Mouse (Mus musculus): Measurements from ENCODE around the gene Dab1.

Dab1 gene

DNA sequence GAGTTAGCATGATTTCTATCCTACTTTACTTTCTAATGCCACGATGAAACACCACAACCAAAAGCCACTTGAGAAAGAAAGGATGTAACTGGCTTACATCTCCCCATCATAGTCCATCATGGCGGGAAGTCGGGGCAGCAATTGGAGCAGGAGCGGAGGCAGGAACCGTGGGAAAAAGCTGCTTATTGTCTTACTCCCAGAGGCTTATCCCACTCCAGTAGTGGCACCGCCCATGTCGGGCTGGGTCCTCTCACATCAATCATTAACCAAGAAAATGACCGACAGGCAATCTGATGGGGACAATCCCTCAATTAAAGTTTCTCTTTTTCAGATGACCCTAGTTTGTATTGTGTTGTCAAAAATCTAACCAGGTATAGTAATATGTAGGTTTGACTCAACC, 893.4 kb downstream of the Dab1 start:
- DNase-seq (ENCODE audit: low spot score in 2 of 2): no peak

DNA sequence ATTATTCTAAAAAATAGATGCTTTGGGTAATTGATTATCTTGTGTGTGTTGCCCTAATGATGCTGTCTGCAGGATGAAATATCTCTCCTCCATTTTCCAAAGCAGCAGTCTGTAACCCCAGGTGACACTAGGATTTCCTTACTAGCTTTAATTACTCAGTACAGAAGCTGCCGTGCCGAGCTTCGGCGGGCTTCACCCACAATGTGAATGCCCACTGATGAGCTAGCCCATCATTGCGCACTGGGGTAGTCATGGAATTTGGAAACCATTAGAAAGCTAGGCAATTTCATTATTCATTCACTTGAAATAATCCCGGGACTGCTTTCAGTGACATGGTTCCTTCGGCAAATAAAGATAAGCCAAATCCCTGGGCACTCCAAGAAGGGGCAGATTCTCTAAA, 894.5 kb downstream of the Dab1 start:
- DNase-seq (ENCODE audit: low spot score in 2 of 2): no peak

DNA sequence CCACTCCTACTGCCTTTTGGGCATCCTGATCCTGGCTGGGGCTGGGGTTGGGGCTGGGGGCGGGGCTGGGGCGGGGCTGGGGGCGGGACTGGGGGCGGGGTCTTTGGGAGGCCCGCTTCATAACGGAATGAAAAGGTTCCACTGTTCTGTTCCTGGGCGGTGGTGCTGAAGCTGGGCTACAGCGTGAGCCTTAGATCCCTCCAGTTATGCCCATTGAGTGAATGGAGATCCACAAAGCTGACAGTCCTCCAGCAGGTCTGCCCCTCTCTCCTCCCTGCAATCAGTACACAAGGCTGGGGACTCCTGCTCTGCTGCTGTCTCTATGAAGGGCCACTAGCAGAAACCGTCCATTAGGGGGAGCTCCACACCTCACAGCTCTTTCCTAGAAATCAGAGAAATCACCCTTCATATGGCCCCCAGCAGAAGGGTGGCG, 895.4 kb downstream of the Dab1 start:
- DNase-seq (ENCODE audit: low spot score in 2 of 2): no peak

DNA sequence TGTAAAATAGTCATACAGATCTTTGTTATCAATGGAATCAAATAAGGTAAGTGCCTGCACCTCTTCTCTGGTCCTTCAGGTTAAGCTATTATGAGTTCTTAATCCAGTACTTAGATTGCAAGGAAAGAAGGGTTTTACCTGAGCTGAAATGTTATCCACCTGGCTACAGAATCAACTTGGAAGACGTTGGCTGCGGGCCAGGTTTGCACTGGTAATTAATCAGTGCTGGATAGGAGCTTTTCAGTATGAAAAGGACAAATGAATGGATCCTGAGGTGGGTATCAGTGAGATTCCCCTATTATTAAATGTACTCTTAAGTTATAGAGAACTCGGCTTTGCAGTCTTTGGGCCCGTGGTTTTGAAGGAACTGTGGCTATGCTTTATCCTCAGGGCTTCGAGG, 896.5 kb downstream of the Dab1 start:
- no peak for DNase-seq (ENCODE audit: low spot score in 2 of 2)

DNA sequence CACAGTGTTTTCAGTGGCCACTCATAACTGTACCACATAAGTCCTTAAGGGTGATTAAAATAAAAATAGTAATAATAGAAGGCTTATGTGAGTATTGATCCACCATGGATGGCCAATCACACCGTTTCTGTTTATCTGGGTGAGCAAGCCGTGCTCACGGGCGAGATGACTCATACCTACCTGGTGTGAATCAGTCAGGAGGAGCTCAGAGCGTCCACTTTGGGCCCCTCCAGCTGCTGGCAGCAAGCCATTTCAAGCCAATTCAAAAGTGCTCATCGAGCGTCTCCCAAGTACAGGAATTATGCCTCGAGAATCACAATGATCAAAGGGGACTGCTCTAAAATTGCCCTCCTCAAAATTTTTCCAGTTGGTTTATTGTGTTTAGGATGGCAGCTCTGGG, 903.2 kb downstream of the Dab1 start:
- DNase-seq (ENCODE audit: low spot score in 2 of 2): no peak

DNA sequence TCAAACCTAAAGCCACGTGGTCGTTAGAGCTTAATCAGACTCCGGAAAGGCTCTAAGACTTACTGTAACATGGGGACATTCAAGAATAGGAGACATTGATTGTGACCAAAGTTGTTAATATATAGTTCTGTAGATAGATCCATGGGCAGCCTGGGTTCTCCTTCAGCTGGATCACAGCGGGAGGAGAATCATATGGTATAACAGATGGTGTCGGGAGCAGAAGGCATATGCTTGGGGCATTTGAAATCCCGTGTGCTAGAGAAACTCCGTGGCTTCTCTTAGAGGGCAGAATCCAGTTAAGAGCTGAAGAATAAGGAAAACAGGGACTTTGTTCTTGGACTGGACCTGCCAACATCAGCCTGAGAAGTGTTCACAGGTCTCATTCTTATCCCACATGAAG, 904.6 kb downstream of the Dab1 start:
- no peak for DNase-seq (ENCODE audit: low spot score in 2 of 2)

DNA sequence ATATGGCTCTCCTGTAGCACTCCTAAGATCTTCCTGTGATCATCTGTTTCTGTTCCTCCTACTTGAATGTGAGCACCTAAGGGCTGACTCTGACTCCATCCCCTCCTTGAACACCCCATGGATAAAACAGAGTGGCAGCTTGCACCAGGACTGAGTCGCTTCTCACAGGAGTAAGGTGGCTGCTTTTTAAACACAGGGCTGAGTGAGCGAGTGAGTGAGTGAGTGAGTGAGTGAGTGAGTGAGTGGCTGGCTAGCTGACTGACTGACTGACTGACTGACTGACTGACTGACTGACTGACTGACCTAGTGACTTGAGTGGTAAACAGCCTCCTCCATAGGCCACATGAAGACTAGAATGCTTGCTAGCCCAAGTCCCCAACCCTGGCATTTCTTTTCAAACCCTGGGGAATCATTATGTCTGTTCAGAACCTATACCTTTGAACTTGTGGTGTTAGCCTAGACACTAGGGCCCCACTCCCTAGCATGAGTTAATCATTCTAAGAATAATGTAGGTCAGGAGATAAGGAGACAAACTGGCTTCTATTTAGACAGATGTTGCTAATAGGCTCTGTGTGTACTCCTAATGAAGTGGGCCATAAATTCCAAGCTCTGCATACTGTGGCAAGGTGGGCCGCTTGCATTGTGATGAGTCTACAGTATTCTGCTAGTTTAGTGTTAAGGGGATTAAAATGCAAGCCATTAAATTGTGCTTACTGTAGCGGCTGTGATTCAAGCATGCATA, 910.9 kb downstream of the Dab1 start:
- no peak for DNase-seq (ENCODE audit: low spot score in 2 of 2)

DNA sequence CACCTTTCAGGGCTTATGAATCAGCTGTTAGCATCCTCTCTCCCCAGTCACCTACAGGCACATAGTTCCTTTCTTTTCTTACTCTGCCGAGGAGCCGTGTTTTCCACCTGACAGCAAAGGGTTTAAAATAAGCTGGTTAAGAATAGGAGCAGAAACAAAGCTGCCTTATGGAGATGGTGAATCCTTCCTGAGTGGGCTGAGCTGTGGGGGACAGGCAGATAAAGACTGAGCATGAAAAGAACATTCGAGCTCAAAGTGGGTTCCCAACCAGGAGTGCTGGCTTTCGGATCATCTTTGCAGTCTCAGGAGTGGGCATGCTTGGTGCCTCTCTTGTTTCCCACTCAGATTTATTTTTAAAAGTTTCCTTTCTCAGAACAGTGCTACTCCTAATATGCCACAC, 913.7 kb downstream of the Dab1 start:
- no peak for DNase-seq (ENCODE audit: low spot score in 2 of 2)

DNA sequence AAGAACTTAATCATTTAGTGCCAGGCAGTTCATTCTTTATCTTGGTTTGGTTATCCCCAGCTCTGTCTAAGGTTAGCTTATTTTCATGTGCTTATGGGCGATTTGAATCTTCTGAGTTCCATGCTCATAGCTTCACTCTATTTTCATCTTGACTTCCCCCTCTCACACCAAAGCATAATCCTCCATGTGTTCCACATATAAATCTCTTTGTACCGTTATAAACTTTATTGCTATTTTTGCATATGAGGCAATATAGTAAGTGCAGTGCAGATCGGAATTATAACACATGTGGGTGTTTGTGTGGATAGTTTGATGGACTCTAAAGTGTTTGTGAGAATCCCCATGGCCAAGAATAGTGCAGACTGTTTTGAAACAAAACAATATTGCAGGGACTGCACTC, 919.3 kb downstream of the Dab1 start:
- no peak for DNase-seq (ENCODE audit: low spot score in 2 of 2)

DNA sequence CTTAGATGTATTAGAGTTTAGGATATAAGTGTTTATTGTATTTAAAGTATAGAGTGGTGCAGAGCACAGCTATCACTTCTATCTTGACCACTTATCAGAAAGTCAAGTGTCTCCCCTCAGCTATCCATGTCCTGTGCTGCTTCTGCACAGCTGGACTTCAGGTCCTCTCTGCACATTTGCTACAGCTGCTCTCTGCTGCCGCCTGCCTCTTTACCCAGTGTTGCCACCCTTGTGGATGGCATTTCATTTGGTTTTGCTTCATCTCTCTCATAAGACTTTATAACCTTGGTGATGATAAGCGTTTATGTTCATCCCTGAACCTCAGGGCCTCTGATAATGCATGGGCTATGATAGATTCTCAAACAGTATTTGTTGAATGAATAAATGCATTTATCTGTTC, 919.9 kb downstream of the Dab1 start:
- no peak for DNase-seq (ENCODE audit: low spot score in 2 of 2)

DNA sequence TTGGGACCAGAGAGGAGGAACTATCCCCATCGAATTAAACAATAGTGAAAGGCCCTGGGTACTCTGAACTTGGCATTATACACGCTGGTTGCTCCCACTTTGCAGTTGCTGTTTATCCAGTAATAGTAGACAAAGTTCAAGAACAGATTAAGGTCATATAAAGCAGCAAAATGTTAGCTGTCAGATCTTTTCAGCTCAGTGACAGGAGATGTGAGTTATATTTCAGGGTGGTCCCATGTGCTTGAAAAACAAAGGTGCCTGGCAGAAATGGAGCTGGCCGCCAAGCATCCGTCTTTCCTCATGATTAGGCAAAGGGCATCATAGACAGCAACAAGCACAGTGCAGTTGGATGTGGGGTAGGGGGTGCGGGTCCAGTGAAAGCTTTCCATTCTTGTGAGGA, 927.9 kb downstream of the Dab1 start:
- DNase-seq (ENCODE audit: low spot score in 2 of 2): no peak

DNA sequence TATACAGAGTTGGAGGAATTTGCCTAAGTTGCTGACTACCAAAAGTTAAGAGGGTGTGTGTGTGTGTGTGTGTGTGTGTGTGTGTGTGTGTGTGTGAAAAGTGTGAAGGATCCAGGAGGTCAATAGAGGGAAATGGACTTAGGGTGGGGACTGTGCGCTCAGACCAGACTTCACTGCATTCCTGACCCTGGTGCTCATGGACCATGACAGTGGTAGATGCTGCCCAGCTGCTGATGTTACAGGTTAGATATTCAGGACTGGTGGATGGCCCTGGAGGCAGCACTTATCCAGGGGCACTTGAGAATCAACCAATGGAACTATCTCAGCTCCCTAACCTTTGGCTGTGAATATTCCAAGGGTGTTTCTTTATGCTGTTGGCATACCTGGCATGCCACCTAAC, 929.1 kb downstream of the Dab1 start:
- no peak for DNase-seq (ENCODE audit: low spot score in 2 of 2)

DNA sequence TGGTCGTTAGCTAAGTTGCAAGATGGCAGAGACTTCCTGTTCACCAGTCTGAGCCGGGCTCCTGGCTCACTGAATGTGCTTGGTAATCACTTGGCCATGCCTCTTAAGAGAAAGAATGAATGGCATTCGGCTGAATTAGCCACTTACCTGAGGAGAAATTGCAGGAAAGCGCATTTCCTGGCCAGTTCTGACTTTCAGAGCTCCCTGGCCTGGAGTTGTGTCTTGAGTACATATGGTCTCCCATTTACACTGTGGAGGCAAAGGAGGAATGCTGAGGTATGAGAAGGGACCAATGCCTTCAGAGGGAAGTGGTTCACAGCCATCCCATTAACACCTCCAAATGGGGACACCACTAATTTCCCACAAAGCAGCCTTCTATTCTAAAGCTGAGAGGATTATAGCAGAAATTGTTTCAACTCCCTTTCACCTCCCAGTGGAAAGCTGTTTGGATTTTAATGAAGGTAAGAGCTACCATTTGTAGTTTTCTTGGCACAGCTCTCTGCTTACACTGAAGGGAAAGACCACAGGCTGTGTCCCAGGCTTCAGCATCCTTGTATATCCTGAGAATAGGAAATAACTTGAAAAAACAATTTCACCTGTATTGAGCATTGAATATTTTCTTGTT, 931.5 kb downstream of the Dab1 start:
- DNase-seq (ENCODE audit: low spot score in 2 of 2): no peak

DNA sequence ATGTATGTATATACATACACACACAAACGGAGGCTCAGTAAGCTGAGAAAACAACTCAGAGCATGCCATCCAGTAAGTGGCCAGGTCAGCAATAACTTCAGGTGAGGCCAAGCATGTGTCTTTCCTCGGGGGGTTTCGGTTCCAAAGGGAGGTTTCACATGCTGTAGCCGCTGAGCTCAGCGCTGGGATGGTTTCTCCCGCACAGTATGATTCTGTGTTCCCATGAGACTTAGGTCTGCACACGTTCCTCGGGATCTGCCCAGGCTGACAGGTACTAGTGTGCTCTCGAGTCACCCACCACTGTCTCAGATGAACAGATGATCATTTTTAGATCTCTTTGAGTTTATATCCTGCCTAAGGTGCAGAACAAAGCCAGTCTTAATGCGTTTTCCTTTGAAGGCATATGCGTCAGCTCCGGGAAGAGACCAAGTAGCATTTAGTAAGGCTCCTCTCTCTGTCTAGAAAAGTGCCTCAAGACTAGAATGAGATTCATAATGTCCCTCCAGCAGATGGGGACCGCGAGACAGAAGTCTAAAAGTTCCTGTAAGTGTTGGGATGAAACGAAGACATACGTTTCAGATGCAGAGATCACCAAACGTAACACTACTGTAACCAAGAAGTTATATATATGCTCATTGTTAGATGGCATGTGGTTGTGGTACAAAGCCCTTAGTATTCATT, 932.4 kb downstream of the Dab1 start:
- no peak for DNase-seq (ENCODE audit: low spot score in 2 of 2)

DNA sequence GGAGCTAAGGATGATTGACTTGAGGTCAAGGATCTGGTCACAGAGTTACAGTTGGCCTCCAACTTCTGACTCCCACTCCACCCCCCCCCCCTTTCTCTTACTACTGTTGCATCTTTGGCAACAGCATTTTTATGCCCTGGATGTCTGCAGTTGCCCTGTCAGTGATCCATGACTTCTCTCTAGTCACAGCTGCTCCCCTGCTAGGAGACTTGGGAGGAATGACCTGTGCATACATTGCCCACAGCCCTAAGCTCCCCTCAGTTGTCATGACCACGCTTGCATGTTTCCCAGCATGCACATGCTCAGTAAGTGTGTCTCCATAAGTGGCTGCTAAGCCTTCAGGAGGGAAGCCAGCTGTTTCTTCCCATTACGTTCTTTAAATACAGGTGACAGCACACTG, 936.2 kb downstream of the Dab1 start:
- DNase-seq (ENCODE audit: low spot score in 2 of 2): no peak

DNA sequence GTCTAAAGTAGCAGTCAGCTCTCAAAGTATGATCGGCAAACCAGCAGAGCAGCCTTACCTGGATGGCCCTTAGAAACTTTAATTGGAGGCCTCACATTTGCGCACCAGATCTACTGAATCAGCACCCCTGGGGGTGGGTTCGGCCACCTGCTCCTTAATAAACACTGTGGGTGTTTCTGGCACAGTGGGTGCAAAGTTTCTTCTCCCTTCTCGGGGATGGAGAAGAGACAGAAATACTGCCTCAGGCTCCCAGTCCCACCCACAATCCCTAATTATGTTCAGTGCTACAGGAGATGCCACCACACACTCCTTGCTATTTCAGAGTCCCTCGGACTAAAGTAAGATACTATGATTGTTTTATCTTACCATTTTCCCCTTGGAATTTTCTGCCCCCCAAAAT, 944.4 kb downstream of the Dab1 start:
- no peak for DNase-seq (ENCODE audit: low spot score in 2 of 2)

DNA sequence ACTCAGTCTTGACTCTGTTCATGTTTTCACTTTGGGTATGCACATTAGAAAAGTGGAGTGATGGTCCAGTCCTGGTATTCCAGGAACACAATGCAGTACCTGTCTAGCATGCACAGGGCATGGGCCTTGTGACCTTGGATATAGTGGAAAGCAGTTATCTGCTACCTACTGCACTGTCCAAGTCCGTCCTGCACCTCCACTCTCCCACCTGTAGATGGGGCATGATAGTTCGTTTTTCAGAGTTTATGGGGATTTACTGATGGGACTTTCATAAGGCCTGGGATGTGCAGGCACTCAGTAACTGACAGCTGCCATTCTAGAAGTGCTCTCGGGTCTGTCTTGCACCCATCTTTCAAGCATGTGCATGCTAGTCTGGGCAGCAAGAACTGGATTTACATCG, 951.4 kb downstream of the Dab1 start:
- DNase-seq (ENCODE audit: low spot score in 2 of 2): no peak

DNA sequence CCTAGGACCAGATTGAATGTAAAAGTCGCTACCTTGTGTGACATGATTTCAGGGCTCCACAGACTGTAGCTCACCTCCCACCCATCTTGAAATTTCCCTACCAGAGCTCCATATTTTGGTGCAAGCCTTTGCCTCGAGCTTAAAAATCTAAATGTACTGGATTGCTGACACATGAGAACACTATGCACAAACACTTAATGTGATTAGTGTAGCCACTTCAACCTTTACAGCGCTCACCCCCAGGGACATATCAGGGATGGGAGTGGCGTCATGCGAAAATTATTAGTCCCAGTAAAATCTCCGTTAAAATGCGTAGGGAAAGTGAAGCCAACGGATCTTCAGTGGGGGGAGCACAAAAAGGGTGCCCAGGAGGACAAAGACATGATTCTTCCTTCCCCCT, 953.3 kb downstream of the Dab1 start:
- DNase-seq (ENCODE audit: low spot score in 2 of 2): no peak

DNA sequence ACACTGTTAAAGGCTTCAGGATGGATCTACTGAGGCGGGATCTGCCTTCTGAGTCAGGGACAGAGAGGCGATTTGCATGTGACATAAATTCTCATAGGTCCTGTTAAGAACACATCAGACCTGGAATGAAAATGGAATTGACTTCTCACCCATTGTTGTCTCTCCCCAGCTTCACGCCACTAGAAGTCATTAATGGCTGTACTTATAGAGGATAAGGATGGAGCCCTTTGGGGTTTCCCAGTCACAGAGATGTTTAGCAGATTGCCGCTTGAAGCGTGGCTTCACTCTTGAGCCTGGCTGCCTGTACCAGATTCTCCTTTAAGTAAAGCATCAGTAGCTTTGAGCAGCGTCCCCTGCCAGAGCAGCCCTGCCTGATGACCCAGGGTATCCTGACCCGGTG, 954.3 kb downstream of the Dab1 start:
- no peak for DNase-seq (ENCODE audit: low spot score in 2 of 2)

DNA sequence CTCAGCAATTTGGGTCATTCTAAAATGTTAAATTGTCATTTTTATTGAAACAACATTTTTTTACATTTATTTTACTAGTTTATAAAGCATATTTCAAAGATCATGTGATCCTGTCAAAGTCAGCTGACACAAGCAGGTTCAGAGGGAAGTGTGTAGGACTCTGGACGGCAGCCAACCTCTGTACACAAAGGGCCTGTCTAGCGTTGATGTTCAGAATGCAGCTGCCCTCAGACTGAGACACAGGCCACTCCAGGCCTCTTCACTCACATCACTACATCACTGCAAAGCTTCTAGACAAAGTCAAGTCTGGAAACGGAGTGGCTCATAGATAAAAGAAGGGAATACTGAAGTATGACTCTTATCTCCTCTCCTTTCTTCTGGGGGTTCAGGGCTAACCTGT, 959.2 kb downstream of the Dab1 start:
- no peak for DNase-seq (ENCODE audit: low spot score in 2 of 2)

DNA sequence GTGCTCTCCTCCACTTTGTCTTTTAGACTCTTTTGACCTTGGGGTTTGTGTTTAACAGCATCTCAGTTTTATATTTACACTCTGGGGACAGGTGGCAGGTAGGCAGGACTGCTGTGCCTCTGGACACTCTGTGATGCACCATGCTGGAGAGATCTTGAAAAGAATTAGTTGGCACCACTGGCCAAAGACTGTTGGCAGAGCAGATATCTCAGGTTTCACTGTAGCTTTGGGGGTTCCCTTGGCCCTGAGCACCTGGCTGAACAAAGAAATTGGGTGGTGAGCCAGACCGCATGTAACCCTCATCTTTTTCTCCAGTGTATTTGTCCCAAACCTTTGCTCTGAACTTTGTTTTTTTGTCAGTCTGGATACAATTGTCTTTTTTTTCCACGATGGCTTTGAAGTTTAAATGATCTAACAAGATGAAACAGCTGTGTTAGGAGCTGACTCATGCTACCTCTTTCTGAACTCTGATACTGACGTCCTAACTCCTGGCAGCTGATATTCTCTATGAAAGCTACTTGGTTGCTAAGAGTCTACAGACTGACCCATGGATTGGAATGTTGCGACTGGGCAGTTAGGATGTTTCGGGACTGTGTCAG, 960.9 kb downstream of the Dab1 start:
- no peak for DNase-seq (ENCODE audit: low spot score in 2 of 2)

DNA sequence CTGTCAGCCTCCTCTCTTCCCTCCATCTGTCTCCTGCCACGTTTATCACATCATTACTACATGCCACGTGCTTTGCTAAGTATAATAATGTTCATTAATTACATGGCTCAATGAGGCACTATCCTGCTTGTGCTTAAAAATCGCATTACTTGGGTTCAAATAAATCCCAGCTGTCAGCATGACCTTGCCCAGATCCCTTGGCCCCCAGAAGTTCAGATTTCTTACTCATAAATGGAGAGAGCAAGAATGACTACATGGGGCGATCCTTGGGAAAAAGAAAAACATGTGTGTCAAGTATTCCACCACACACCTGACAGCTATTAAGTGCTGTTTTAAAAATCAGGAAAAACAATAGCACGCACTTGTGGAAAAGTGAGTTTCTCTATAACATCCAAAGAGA, 963.6 kb downstream of the Dab1 start:
- DNase-seq (ENCODE audit: low spot score in 2 of 2): no peak

DNA sequence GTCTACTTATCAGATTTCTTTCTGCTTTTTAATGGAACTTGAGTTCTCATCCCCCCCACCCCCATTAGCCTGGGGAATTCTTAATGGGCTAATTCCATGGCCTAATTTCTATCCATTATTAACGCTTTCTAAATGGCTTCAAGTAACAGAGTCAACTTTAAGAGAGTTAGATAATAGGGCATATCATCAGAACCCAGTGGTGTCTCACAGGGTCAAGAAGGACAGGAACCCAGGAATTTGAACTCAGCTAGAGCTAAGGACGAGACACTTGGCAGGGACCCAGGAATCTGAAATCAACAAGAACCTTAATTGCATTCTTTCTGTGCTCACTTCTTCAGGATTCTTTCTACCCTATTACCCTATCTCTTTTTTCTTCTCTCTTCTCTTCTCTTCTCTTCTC, 968.7 kb downstream of the Dab1 start:
- DNase-seq (ENCODE audit: low spot score in 2 of 2): no peak
